Mouse (Mus musculus): ENCODE data around the gene Syne1. TPM values are rescaled to one million over a fixed set of nuclear protein-coding genes. Genes with fewer than 3 reads are reported as not detected.

Syne1 gene
- polyA plus RNA-seq, 1 experiment: 12.3 TPM

- 90% methylated on average over 3 of the region's 3 CpGs for WGBS
- no peak overlapping the region for H3K4me3 ChIP-seq (ENCODE audit: extremely low read depth, insufficient read depth, insufficient read length)
- no peak overlapping the region for H3K27ac ChIP-seq (ENCODE audit: insufficient read depth, low read length)
- TF ChIP-seq POLR2A (IDR thresholded peaks at IDR 0.05; ENCODE audit: low read depth, low read length) (no peak), CTCF (IDR thresholded peaks at IDR 0.05; ENCODE audit: extremely low read depth, insufficient read depth, insufficient read length, insufficient replicate concordance) (no peak)
- no peaks in the 10 kb centered on the region for H3K4me1 ChIP-seq (ENCODE audit: control insufficient read depth, insufficient read depth, insufficient read length)
- no peak for DNase-seq (ENCODE audit: low read depth in 1 of 2, low spot score in 2 of 2)
- H3K36me3 ChIP-seq (ENCODE audit: control insufficient read depth, insufficient read depth, low read length): no peaks in the 10 kb centered on the region
- no peaks in the 10 kb centered on the region for H3K27me3 ChIP-seq (ENCODE audit: control insufficient read depth, insufficient read depth, low read length)
These were observed 135.6 kb downstream of the Syne1 start for GRCm38 (mm10) chr10:5415730-5416129.

GRCm38 (mm10) chr10:5384131-5384776 is 167.0 kb downstream of the Syne1 start:
- no peaks in the 10 kb centered on the region for H3K36me3 ChIP-seq (ENCODE audit: control insufficient read depth, insufficient read depth, low read length)

GRCm38 (mm10) chr10:5381536-5381935 is 169.7 kb downstream of the Syne1 start:
- no peak overlapping the region for H3K4me3 ChIP-seq (ENCODE audit: extremely low read depth, insufficient read depth, insufficient read length)
- no peak for DNase-seq (ENCODE audit: low read depth in 1 of 2, low spot score in 2 of 2)
- TF ChIP-seq POLR2A (IDR thresholded peaks at IDR 0.05; ENCODE audit: low read depth, low read length): no peak
- no peak for TF ChIP-seq CTCF (IDR thresholded peaks at IDR 0.05; ENCODE audit: extremely low read depth, insufficient read depth, insufficient read length, insufficient replicate concordance)
- no peaks in the 10 kb centered on the region for H3K36me3 ChIP-seq (ENCODE audit: control insufficient read depth, insufficient read depth, low read length)
- H3K27me3 ChIP-seq (ENCODE audit: control insufficient read depth, insufficient read depth, low read length): no peaks in the 10 kb centered on the region
- no peaks in the 10 kb centered on the region for H3K4me1 ChIP-seq (ENCODE audit: control insufficient read depth, insufficient read depth, insufficient read length)
- 93% methylated on average over 4 of the region's 4 CpGs for WGBS
- H3K27ac ChIP-seq (ENCODE audit: insufficient read depth, low read length): no peak overlapping the region

More at GRCm38 (mm10) chr10:5384131-5384776, 167.0 kb downstream of the Syne1 start:
- no peak overlapping the region for H3K4me3 ChIP-seq (ENCODE audit: extremely low read depth, insufficient read depth, insufficient read length)
- H3K27me3 ChIP-seq (ENCODE audit: control insufficient read depth, insufficient read depth, low read length): no peaks in the 10 kb centered on the region
- H3K27ac ChIP-seq (ENCODE audit: insufficient read depth, low read length): peak overlapping the region; percentile 6; the same call in 1 of the 2 replicates
- no peak for TF ChIP-seq CTCF (IDR thresholded peaks at IDR 0.05; ENCODE audit: extremely low read depth, insufficient read depth, insufficient read length, insufficient replicate concordance)
- TF ChIP-seq POLR2A (IDR thresholded peaks at IDR 0.05; ENCODE audit: low read depth, low read length): no peak
- WGBS: 29% methylated on average over 6 of the region's 6 CpGs
- no peaks in the 10 kb centered on the region for H3K4me1 ChIP-seq (ENCODE audit: control insufficient read depth, insufficient read depth, insufficient read length)
- DNase-seq (ENCODE audit: low read depth in 1 of 2, low spot score in 2 of 2): peak; percentile 7 to 11

GRCm38 (mm10) chr10:5378969-5379368 is 172.3 kb downstream of the Syne1 start:
- Histone ChIP-seq H3K4me3 (ENCODE audit: extremely low read depth, insufficient read depth, insufficient read length) (no peak overlapping the region), H3K27ac (ENCODE audit: insufficient read depth, low read length) (no peak overlapping the region), H3K27me3 (ENCODE audit: control insufficient read depth, insufficient read depth, low read length) (no peaks in the 10 kb centered on the region), H3K36me3 (ENCODE audit: control insufficient read depth, insufficient read depth, low read length) (no peaks in the 10 kb centered on the region), H3K4me1 (ENCODE audit: control insufficient read depth, insufficient read depth, insufficient read length) (no peaks in the 10 kb centered on the region)
- no peak for DNase-seq (ENCODE audit: low read depth in 1 of 2, low spot score in 2 of 2)
- no peak for TF ChIP-seq CTCF (IDR thresholded peaks at IDR 0.05; ENCODE audit: extremely low read depth, insufficient read depth, insufficient read length, insufficient replicate concordance)
- TF ChIP-seq POLR2A (IDR thresholded peaks at IDR 0.05; ENCODE audit: low read depth, low read length): no peak
- WGBS: 28% methylated on average over 2 of the region's 2 CpGs

GRCm38 (mm10) chr10:5369599-5369998 is 181.7 kb downstream of the Syne1 start:
- Histone ChIP-seq H3K27ac (ENCODE audit: insufficient read depth, low read length) (no peak overlapping the region), H3K36me3 (ENCODE audit: control insufficient read depth, insufficient read depth, low read length) (no peaks in the 10 kb centered on the region), H3K4me1 (ENCODE audit: control insufficient read depth, insufficient read depth, insufficient read length) (no peaks in the 10 kb centered on the region), H3K27me3 (ENCODE audit: control insufficient read depth, insufficient read depth, low read length) (no peaks in the 10 kb centered on the region), H3K4me3 (ENCODE audit: extremely low read depth, insufficient read depth, insufficient read length) (no peak overlapping the region)
- no peak for TF ChIP-seq POLR2A (IDR thresholded peaks at IDR 0.05; ENCODE audit: low read depth, low read length)
- TF ChIP-seq CTCF (IDR thresholded peaks at IDR 0.05; ENCODE audit: extremely low read depth, insufficient read depth, insufficient read length, insufficient replicate concordance): no peak
- WGBS: 85% methylated on average over 4 of the region's 4 CpGs
- no peak for DNase-seq (ENCODE audit: low read depth in 1 of 2, low spot score in 2 of 2)

- H3K27ac ChIP-seq (ENCODE audit: insufficient read depth, low read length): no peak overlapping the region
- 92% methylated on average over 6 of the region's 6 CpGs for WGBS
- DNase-seq (ENCODE audit: low read depth in 1 of 2, low spot score in 2 of 2): no peak
- H3K4me3 ChIP-seq (ENCODE audit: extremely low read depth, insufficient read depth, insufficient read length): no peak overlapping the region
- TF ChIP-seq POLR2A (IDR thresholded peaks at IDR 0.05; ENCODE audit: low read depth, low read length) (no peak), CTCF (IDR thresholded peaks at IDR 0.05; ENCODE audit: extremely low read depth, insufficient read depth, insufficient read length, insufficient replicate concordance) (no peak)
- H3K27me3 ChIP-seq (ENCODE audit: control insufficient read depth, insufficient read depth, low read length): no peaks in the 10 kb centered on the region
- H3K36me3 ChIP-seq (ENCODE audit: control insufficient read depth, insufficient read depth, low read length): no peaks in the 10 kb centered on the region
- H3K4me1 ChIP-seq (ENCODE audit: control insufficient read depth, insufficient read depth, insufficient read length): no peaks in the 10 kb centered on the region
These were observed 183.0 kb downstream of the Syne1 start for GRCm38 (mm10) chr10:5368266-5368665.

- 85% methylated on average over 12 of the region's 12 CpGs for WGBS
- Histone ChIP-seq H3K36me3 (ENCODE audit: control insufficient read depth, insufficient read depth, low read length) (no peaks in the 10 kb centered on the region), H3K4me1 (ENCODE audit: control insufficient read depth, insufficient read depth, insufficient read length) (no peaks in the 10 kb centered on the region), H3K4me3 (ENCODE audit: extremely low read depth, insufficient read depth, insufficient read length) (no peak overlapping the region), H3K27ac (ENCODE audit: insufficient read depth, low read length) (no peak overlapping the region), H3K27me3 (ENCODE audit: control insufficient read depth, insufficient read depth, low read length) (no peaks in the 10 kb centered on the region)
- no peak for DNase-seq (ENCODE audit: low read depth in 1 of 2, low spot score in 2 of 2)
- TF ChIP-seq POLR2A (IDR thresholded peaks at IDR 0.05; ENCODE audit: low read depth, low read length) (no peak), CTCF (IDR thresholded peaks at IDR 0.05; ENCODE audit: extremely low read depth, insufficient read depth, insufficient read length, insufficient replicate concordance) (no peak)
These were observed 183.7 kb downstream of the Syne1 start for GRCm38 (mm10) chr10:5367465-5368011.
